Mouse (Mus musculus): ENCODE results near the gene Xkr7. TPM values are rescaled to one million over a fixed set of nuclear protein-coding genes. Genes with fewer than 3 reads are reported as not detected.

Gene Xkr7
- polyA plus RNA-seq (2012; rRNA removed; ENCODE audit: low replicate concordance): not detected in 2 replicates

GRCm38 (mm10) chr2:153031126-153032082 is at the start of gene Xkr7:
Gene Xkr7, plus strand, starts transcription at chr2:153031852.

DNA sequence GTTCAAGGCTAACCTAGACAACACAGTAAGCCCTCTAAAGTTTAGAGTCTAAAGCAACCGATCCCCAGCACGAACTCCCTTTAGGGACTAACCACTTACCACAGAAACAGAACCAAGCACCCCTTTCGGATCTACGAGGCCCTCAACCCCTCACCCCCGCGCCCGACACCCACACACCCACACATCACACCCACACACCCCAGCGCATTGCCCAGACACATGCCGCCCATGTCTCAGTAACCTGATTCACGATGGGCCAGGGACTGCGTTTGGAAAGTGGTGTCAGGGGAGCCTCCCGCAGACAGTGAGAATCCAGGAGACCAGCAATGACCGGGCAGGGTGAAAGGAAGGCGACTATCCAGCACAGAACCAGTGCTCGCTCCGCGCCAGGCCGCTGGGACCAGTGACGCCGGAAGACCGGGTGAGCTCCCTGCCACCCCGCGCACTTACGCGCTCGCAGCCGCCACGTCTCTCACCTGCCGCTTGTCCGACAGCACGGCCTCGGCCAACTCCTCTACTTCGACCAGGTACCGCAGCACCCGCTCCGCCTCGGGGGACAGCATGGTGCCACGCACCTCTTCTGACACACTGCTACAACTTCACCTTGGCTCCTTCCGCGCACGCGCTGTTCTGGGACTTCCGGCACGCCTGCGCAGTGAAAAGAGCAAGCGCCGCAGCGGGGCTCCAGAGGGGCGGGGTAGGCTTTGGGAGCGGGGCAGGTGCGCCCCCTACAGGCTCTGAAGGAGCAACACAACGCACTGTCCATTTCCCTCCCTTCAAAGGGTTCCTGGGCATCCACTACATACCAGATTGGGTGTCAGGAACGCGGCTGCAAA is 16.7 kb upstream of the Xkr7 start, which contains the start of gene Pdrg1:
Gene Pdrg1, minus strand, starts transcription at position 670 of the 836 bp plus-strand sequence.

GRCm38 (mm10) chr2:153065747-153066508 is 34.3 kb downstream of the Xkr7 start, which contains the start of gene Ccm2l:
Gene Ccm2l, plus strand, starts transcription at chr2:153065955.

Other genes with a start within 250 kb of the Xkr7 start
- gene Bcl2l1, start 200.1 kb upstream of the Xkr7 start, polyA plus RNA-seq (2012; rRNA removed; ENCODE audit: low replicate concordance): 44.2 and 57.2 TPM in 2 replicates
- gene Tpx2, start 183.9 kb upstream of the Xkr7 start, polyA plus RNA-seq (2012; rRNA removed; ENCODE audit: low replicate concordance): 0.42 and 3.3 TPM in 2 replicates
- gene Mylk2, start 120.5 kb upstream of the Xkr7 start, polyA plus RNA-seq (2012; rRNA removed; ENCODE audit: low replicate concordance): 0.13 and 0.22 TPM in 2 replicates
- 17.5 and 19.5 TPM in 2 replicates for gene Foxs1, start 98.6 kb upstream of the Xkr7 start, polyA plus RNA-seq (2012; rRNA removed; ENCODE audit: low replicate concordance)
- 0.49 and 3.4 TPM in 2 replicates for gene Dusp15, start 80.2 kb upstream of the Xkr7 start, polyA plus RNA-seq (2012; rRNA removed; ENCODE audit: low replicate concordance)
- 0.56 and 0.68 TPM in 2 replicates for gene Ttll9, start 69.4 kb upstream of the Xkr7 start, polyA plus RNA-seq (2012; rRNA removed; ENCODE audit: low replicate concordance)
- gene Pdrg1, start 16.4 kb upstream of the Xkr7 start, polyA plus RNA-seq (2012; rRNA removed; ENCODE audit: low replicate concordance): 76.8 and 98.9 TPM in 2 replicates
- 30.7 and 85.0 TPM in 2 replicates for gene Ccm2l, start 34.1 kb downstream of the Xkr7 start, polyA plus RNA-seq (2012; rRNA removed; ENCODE audit: low replicate concordance)
- gene Hck, start 76.6 kb downstream of the Xkr7 start, polyA plus RNA-seq (2012; rRNA removed; ENCODE audit: low replicate concordance): 5.2 and 15.0 TPM in 2 replicates
- gene Tm9sf4, start 129.5 kb downstream of the Xkr7 start, polyA plus RNA-seq (2012; rRNA removed; ENCODE audit: low replicate concordance): 60.6 and 80.1 TPM in 2 replicates
- 4.4 and 17.5 TPM in 2 replicates for gene Tspyl3, start 193.6 kb downstream of the Xkr7 start, polyA plus RNA-seq (2012; rRNA removed; ENCODE audit: low replicate concordance)
- 3.2 and 11.0 TPM in 2 replicates for gene Plagl2, start 209.6 kb downstream of the Xkr7 start, polyA plus RNA-seq (2012; rRNA removed; ENCODE audit: low replicate concordance)
- gene Pofut1, start 209.7 kb downstream of the Xkr7 start, polyA plus RNA-seq (2012; rRNA removed; ENCODE audit: low replicate concordance): 51.1 and 52.1 TPM in 2 replicates

All from subcutaneous adipose tissue, adult 2 months (tissue).